Mouse (Mus musculus) adrenal gland, postnatal 36 days (tissue): ENCODE results near the gene Smyd4. TPM values are rescaled to one million over a fixed set of nuclear protein-coding genes. Genes with fewer than 3 reads are reported as not detected.
A peak's percentile ranks its signal among the peaks of the same experiment; 100 is the strongest.

Experiments
- DNase-seq, 2 experiments: peaks; one replicate each; pipeline ENCODE4 v3.0.0; 2021; ENCODE audit warnings: mixed read lengths in 1 of 2
- long read RNA-seq, 2 experiments: library from polyadenylated mRNA; stranded (forward); transcript quantifications; one replicate each; pipeline ENCODE4 v2.0.0; 2021; ENCODE audit warnings: borderline sequencing depth in 2 of 2
- total RNA-seq, 2 experiments: library from RNA; stranded (reverse); gene quantifications; 2 replicates each; pipeline ENCODE4 v1.2.3; 2021

The Smyd4 gene
- 10 to 100 TPM in 1 of 2 experiments, 1 to 10 TPM in 1; 9.9 to 10.9 TPM for total RNA-seq
- long read RNA-seq, experiment 1, partial matches to known transcripts, result 10 of 20 reads
- long read RNA-seq, experiment 1, other reads (novel, unspliced or antisense), result 6 of 20 reads
- long read RNA-seq, experiment 2, partial matches to known transcripts, result 0 of 7 reads
- long read RNA-seq, experiment 2, other reads (novel, unspliced or antisense), result 4 of 7 reads

DNA sequence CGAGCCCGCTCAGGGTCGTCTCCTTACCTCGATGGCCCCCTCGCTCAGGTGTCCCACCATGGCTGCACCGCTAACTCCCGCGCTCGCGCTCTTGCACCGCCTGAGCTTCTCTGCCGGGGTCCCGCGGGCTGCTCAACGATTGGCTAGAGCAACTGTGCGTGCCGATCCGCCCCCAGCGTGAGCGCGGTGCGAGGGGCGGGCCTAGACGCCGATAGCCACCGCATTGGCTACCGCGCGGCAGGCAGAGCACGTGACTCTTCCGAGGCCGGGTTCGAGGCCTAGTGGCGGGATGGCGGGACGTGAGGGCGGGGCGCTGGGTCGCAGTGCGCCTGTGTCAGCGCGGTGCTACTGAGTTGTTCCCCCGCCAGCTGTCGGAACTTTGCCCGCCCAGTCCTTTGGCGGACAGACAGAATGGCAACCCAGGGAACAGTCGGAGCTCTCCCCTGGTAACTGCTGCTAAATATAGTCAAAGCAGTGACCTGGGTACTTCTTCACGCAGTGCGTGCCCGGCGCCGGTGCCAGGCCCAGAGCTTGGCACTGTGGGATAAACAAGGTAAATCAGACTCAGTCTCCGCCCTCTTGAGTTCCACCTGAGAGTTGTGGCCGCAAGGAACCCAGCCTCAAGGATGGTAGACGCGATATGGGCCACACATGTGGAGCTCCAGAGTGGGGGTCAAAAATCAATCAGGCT, at the start of gene Smyd4, which contains the start of gene Rpa1:
Smyd4 (plus strand) TSS at position 235 of the 691 bp plus-strand sequence.
Rpa1 (minus strand) TSS at position 126 of the 691 bp plus-strand sequence.
- DNase-seq, result peak; percentile 97

DNA sequence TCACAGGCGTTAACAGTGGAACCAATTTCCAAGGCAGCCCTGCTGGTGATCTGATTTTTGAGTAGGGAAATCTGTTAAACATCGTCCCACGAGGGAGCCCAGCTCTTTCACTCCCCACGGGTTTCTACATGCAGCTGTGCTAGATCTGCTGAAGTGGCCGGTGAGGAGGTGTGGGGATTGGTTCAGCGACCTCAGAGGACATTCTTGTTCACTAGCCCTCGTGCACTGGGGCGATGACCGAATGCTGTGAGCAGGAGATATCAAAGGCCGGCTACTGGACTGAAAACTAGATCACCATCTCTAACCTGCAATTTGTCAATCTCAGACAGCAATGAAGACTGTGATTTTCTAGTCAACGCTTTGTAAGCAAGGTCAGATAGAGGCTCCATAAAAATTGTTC, 49.7 kb upstream of the Smyd4 start:
- no peak for DNase-seq

DNA sequence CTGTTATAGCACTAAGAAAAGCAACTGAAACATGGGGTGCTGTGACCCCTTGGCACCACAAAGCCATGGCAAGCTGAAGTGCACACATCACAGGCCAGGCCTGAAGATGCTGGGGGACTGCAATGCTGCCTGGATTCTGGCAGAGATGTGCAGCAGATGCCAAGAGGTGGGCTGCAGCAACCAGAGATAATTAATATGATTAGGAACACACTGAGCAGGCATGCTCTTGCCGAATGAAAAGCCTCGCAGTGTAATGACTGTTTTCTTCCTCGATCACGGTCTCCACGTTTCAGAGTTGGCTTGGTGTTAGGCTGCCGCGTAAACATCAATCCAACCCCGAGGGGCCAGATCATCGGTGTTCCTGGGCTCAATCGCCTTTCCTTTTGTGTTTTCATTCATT, 48.4 kb upstream of the Smyd4 start:
- no peak for DNase-seq

DNA sequence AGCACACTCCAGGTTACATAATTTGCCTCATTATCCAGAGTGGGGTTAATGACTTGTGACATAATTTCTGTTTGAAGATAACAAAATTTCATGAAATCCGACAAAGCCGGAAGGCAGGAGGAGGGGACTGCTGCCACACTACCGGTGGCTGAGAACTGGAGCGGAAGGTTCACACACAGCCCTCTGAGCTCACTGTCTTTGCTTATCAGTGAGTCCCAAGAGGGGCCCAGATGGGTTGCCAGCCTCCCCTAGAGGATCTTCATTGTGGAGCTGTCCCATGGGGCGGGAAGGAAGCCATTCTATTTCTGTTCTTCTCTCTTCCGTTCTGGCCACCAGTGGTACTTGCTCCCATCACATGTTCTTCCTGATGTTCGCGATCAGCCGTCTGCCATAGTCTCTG, 47.3 kb upstream of the Smyd4 start:
- no peak for DNase-seq

DNA sequence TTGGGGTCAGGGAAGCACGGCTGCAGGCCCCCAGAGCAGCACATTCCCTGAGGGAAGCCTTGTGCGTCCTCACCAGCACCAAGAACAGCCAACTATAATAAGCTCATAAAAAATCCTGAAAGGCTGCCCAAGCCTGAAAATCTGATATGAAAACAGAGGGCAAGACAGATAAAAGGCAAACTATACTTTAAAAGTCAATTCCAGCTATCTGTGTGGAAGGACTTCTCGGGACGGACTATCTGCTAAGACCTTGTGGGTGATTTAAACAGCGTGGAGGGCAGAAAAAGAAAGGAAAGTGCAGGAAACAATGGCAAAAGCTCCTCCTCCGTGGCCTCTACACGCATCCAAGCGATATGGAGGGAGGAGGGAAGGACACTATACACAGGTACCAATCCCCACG, 43.4 kb upstream of the Smyd4 start:
- no peak for DNase-seq

DNA sequence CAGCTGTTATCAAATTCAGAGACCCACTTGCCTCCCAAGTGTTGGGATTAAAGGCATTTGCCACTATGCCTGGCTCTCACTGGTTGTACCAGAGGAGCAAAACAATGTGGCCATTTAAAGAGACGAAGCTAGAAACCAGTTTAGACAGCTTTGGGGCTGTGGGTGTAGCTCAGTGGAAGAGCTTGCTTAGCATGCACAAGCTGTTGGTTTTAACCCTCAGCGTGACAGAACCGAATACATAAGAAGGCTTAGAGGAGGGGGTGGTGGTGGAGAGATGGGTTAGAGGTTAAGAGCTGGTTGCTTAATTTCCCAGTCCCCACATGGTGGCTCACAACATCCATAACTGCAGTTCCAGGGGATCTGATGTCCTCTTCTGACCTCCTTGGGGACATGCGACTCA, 39.6 kb upstream of the Smyd4 start:
- no peak for DNase-seq

DNA sequence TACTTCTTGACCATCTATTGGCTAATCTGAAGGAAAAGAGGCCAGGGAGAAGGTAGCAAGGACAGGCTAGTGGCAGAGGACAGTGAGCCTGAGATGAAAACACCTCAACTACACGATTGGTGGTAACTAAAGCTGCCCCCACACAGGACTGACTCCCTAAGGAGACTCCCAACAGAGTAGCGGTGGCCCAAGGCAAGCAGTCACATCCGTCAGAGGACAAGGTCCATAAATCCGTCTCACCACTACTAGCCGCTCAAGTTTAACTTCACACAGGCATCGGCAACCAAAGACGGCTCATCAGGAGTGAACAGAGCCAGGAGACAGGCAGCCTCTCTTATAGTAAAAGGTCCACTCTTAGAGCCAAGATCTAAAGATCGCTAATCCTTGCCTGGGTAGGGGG, 37.4 kb upstream of the Smyd4 start:
- DNase-seq, result no peak

DNA sequence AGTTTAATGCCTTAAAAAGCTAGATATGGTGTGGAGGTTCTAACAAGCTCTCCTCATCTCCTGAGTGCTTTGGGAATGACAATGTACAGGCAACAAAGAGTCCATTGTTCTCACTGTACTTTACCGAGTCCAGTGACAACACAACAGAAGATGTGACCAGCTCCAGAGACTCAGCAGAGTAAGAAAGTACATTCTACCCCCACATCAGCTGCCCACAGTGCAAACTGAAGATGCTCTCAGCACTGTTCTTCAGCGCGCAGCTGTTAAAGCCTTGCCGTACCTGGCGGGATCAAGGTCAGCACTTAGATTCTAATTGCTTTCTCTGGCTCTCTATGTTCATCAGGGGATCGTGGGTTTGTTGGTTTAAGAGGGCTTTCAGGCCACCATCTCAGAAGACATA, 36.5 kb upstream of the Smyd4 start:
- no peak for DNase-seq

DNA sequence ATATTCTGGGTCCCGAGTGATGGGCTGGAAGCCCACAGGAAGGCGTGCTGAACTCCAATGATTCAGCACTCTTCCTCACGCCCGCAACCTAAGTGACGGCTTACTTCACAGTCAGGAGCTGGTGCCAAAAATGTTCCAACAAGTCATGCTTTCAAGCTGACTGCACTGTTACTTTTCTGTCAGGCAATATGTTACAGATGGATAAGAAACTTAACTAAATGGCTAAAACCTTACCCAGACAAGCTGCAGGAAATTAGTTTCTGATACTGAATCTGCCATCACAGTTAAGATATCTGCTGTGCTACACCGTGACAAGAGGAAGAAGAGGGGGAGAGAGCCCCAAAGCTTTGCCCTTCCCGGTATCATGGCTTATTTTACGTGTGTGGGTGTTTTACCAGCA, 34.4 kb upstream of the Smyd4 start:
- no peak for DNase-seq

DNA sequence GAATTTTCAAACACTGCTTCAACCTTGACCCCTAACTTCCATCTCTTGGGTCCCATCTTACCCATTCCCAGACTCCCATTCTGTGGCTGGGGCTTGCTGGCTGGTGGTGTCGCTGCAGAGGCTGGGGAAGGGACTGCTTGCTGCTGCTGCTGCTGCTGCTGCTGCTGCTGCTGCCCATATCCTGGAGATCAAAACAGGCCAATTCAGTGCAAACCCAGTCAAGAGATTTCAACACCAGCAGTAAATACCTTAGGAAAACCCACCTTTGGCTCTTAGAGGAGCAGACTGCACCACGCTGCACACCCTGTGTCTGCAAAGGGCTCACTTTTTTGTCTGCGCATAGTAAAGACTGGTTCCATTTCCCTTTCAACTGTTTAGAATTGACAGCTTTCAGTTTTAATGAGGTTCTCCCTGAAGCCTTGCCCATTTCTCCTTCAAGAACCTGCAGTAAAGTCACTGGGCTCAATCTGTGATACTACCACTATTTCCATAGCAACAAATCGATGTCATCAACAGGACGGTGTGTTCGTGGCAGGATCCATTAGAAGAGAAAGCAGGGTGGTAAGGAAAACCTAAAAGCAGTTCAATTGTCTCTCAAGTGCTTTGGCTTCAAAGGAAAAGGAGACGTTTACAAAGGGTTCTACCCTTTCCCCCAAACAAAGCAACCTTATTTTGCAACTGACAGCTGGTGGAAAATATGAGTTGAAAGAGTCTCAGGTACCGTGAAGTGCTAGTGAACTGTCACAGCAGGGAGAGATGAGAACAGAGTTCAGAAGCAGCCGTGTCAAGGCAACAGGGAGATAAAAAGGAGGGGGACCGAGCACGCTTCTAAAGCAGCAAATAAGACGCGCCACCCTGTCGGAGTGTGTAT, 29.6 kb upstream of the Smyd4 start:
- DNase-seq, result no peak

DNA sequence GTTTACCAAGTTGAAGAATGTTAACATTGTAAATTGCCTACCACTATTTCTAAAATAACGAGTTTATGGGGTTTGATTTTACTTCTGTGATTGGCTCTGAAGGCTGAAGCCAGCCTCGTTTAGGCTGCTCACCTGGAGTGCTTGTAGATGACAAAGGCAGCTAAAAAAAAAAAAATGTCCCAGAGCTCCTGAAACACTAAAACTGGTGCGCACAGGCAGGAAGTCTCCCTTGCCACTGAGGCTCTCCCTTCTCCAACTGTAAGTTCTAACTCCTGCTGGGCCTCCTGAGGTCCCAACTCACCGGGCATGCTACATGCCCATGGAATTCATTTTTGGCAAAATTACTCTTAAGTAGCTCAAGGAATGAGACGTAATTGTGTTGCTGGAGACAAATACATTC, 29.0 kb upstream of the Smyd4 start:
- no peak for DNase-seq

DNA sequence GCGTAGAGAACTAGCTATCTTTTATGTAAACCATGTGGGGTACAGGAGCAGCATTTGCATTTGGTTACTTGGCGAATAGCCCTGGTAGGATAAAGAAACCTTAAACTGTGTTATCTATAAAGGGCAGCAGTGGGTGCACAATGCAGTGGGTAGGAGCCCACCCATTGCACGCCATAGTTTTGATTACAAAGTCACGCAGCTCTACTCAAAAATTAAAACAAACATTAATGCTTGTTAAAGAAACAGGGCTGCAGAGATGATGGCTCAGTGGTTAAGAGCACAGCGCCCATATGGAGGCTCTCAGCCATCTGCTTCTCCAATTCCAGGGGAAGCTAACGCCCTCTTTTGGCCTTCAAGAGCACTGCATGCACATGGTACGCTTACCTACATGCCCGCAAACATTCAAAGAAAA, 24.9 kb upstream of the Smyd4 start:
- no peak for DNase-seq

DNA sequence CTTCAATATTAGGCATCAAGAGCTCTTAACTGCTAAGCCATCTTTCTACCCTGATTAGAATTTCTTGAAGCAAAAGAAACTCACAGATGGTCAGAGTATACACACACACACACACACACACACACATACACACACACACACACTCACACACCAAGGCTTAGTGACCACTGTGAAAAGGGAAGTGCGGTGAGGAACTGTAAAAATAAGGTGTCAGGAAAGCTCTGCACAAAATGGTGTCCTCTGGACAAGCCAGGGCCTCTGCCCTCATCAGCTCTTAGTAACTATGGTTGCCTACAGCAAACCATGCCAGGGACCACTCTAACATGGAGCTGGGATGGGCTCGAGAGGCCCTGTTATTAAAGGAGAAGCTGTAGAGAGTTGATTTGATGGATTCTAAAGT, 23.8 kb upstream of the Smyd4 start:
- no peak for DNase-seq

DNA sequence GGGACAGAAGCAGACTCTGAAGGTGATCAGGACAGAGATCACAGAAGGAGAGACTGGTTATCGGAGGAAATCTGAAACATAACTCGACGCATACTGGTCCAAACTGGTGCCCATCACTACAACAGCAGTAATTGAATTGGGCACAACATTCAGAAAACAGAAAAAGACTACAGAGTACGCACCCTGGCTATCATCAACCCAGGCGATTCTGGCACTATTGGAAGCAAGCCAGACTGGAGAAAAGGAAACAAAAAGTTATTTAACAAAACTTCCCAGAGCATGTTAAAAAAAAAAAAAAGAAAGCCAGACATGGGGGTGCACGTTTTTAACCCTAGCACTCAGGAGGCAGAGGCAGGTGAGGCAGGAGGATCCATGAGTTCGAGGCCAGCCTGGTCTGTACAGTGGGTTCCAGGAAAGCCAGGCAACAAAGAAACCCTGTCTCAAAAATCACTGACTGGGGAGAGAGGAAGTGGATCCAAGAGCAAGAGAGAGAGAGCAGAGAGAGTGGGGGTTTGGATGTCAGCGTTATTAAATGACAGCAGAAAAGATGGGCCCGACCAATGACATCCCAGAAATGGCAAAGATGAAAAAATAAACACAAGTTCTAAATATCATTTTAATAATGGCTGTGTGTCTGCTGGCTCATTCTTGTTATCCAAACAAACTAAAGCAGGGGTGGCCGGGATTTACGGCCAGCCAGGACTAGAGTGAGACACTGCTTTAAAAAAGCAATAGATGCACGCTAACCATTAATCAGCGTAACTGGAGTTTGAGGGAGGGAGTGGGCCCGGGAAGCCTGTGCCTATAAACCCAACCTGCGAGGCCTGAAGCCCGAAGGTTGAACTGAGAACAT, 22.9 kb upstream of the Smyd4 start:
- no peak for DNase-seq

DNA sequence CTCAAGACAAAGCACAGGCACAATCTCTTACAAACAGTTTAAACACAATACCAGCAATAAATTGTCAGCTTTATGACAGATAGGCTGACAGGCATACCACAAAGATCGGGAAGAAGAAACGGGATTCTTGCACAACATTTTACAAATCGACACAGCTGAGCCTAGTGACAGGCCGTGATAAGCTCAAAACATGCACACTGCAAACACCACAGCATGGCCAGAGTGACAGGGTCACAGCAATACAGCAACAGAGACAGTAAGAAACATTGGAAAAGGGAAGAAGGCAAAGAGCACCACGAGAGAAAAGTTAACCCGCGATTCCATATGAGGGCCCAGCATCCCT, 22.3 kb upstream of the Smyd4 start:
- DNase-seq, result no peak

DNA sequence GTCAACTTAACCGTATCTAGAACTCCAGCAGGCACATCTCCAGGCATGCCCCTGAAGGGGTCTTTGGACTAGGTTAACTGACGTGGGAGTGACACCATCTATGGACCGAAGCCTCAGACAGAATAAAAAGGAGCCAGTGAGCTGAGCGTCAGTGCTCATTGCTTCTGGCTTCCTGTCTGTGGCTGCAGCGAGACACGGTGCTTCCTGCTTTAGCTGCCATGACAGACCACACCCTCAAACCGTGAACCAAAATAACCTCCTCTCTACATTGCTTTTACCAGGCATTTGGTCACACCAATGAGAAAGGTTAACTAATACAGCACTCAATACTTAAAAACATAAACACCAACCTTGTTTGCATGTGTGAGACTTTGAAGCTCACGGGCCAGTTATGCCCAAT, 11.6 kb upstream of the Smyd4 start:
- DNase-seq, result no peak

DNA sequence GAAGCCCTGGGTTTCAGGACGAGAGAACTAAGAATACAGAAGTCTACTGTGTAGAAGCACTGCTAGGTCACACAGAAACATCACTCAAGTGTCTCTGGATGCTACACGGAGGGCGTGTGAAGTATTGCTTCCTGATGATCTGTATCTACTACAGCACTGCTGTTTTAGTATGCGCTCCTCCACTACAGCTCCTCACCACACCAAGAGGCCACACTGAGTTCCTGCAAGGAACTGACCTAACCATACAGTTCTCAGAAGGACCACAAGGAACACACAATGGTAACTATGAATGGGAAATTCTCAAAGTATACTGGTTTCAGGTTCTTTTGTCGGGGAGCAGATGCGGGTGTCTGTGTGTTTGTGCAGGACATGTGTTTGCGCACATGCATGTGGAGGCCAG, 11.0 kb upstream of the Smyd4 start:
- no peak for DNase-seq

DNA sequence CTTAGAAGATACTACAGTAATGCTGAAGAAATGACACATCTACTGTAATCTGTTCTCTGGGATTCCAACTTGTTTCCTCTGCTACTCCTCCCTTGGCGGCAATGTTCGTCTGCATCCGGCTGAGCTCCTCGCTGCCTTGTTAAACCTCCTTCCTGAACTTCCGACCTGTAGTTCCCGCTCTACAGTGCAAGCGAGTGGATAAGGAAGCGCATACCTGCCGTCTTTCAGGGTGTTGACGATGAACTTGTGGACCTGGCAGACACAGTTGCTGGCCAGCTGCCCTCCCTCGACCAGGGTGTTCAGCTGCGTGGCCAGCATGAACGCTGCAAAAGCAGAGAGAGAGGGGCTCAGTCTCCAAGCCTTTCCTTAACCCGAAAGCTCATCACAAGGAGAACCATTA, 8.2 kb upstream of the Smyd4 start:
- no peak for DNase-seq

DNA sequence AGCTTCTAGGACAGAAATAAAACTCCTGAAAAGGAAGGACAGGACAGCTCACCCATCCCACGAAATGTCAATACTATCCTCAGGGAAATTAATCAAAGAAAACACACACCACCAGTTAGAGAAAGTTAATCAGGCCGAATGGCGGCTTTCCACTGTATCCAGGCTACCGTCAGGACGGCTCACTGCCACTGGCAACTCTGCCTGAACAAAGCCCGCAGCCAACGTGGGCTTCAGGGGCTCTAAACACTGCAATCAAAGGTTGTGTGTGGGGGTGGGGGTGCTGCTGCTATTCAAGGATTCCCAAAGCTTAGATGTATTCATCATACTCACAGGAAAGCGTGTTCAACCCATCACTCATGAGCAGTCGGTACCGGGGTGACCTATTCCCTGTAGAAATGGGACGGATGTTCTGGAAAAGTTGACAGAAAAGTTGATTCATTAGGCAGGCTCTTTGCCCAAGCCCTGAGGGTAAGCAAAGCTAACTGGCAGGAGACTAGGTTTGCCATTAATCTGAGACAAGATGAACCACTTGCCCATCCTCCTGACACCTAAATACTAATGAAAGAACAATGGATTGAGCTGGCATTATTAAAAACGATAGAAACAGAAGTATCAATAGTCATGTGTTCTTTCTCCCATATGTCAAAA, 7.4 kb upstream of the Smyd4 start:
- DNase-seq, result no peak

DNA sequence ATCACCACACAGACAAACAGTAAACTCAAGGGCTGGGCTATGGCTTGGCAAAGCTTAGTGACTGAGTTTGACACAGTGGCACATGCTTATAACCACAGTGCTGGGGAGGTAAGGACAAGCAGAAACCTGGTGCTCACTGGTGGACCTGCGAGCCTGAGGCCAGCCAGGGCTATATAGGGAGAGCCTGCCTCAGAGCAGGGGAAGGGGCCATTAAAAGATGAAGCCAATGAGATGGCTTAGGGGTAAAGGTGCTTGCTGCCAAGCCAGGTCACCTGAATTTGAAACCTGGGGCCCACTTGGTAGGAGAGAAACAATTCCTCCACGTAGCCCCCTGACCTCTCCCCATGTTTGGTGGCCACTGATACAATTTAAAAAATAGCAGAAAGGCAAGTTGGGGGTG, 5.1 kb upstream of the Smyd4 start:
- no peak for DNase-seq

DNA sequence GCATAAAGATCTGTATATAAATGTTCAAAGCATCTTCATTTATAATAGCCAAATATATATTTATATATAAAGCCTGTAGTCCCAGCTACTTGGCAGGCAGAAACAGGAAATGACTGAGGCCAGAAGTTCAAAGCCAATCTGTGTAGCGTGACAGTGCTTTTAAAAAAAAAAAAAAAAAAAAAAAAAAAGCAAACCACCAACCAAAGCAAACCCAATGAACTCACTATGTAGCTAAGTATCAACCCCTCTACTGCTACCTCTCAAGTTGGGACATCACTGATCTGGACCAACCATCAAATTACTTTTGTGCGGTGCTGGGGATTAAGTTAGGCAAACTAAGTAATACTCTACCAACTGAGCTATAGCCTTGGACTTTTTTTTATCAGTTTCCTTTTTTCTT, 4.1 kb upstream of the Smyd4 start:
- no peak for DNase-seq

DNA sequence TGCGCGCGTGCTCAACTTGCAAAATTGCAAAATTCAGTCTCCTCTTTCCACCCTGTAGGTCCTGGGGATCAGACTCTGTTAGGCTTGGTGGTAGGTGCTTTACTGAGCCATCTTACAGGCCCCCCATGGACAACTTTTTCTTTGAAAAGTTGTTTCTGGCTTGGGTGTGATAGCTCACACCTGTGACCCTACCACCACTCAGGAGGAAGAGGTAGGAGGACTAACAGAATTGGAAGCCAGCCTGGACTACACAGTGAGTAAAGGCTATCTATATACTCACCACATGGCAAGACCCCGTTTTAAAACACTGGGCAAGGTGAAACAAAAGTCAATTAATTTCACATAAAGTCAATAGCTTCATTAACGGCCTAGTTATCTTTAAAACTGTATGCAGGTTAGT, 3.5 kb upstream of the Smyd4 start:
- DNase-seq, result no peak
